Mouse (Mus musculus) MEL (cell line): ENCODE measurements around the gene Vwa3b. TPM values are rescaled to one million over a fixed set of nuclear protein-coding genes. Genes with fewer than 3 reads are reported as not detected.

Experiments
- DNase-seq: peaks from one replicate; pipeline ENCODE4 v3.0.0; 2011; ENCODE audit warnings: low read depth, low spot score
- H3K27ac ChIP-seq: 2 replicates; pipeline ENCODE4 v1.5.1; 2012; ENCODE audit warnings: low read depth, mild to moderate bottlenecking, control low read depth, low read length, moderate library complexity; ENCODE audit not compliant: control insufficient read depth
- H3K27me3 ChIP-seq, 2 experiments: fragments of 150-350 bp in 1 of 2; sonication (generic) in 1 of 2; 2 replicates each; pipeline ENCODE4 v1.6.1; 2012; ENCODE audit warnings: low read length in 2 of 2, mild to moderate bottlenecking in 2 of 2, improper control_type of control experiment in 1 of 2, moderate library complexity in 1 of 2; ENCODE audit not compliant: insufficient read depth in 2 of 2, control insufficient read depth in 1 of 2
- H3K36me3 ChIP-seq, 2 experiments: 2 replicates each; pipeline ENCODE4 v1.6.1; 2012 to 2014; ENCODE audit warnings: low read length in 2 of 2, improper control_type of control experiment in 1 of 2, inconsistent platforms in 1 of 2, mild to moderate bottlenecking in 1 of 2; ENCODE audit not compliant: insufficient read depth in 2 of 2, control insufficient read depth in 1 of 2
- H3K4me1 ChIP-seq, 2 experiments: fragments of 150-350 bp in 1 of 2; sonication (generic) in 1 of 2; 2 replicates each; pipeline ENCODE4 v1.6.1; 2012; ENCODE audit warnings: low read length in 2 of 2, improper control_type of control experiment in 1 of 2, mild to moderate bottlenecking in 1 of 2; ENCODE audit not compliant: insufficient read depth in 2 of 2, control insufficient read depth in 1 of 2
- H3K4me3 ChIP-seq, 2 experiments: fragments of 150-350 bp in 1 of 2; sonication (generic) in 1 of 2; 2 replicates each; pipeline ENCODE4 v1.5.1; 2012; ENCODE audit warnings: low read depth in 2 of 2, low read length in 2 of 2, mild to moderate bottlenecking in 2 of 2, moderate library complexity in 2 of 2, control low read depth in 1 of 2, improper control_type of control experiment in 1 of 2; ENCODE audit not compliant: control insufficient read depth in 1 of 2, insufficient read depth in 1 of 2
- H3K79me2 ChIP-seq: 2 replicates; pipeline ENCODE4 v1.6.1; 2012; ENCODE audit warnings: mild to moderate bottlenecking, low read length, moderate library complexity; ENCODE audit not compliant: control insufficient read depth, poor library complexity, insufficient read depth
- H3K9ac ChIP-seq: 2 replicates; pipeline ENCODE4 v1.6.1; 2012; ENCODE audit warnings: low read depth, mild to moderate bottlenecking, control low read depth, low read length, moderate library complexity; ENCODE audit not compliant: control insufficient read depth, poor library complexity, severe bottlenecking
- H3K9me3 ChIP-seq: fragments of 150-350 bp; sonication (generic); replicated peaks from 2 replicates; pipeline ENCODE4 v1.6.1; 2012; ENCODE audit warnings: mild to moderate bottlenecking, low read length, improper control_type of control experiment, moderate library complexity; ENCODE audit not compliant: insufficient read depth
- CHD1 ChIP-seq: IDR thresholded peaks from 2 replicates; pipeline ENCODE4 v1.6.1; 2012; ENCODE audit warnings: low read depth, mild to moderate bottlenecking, inconsistent platforms, low read length, improper control_type of control experiment
- CHD2 ChIP-seq: IDR thresholded peaks from 2 replicates; pipeline ENCODE4 v1.6.1; 2011; ENCODE audit warnings: low read length, improper control_type of control experiment
- CTCF ChIP-seq, 3 experiments: IDR thresholded peaks in 2 of 3; conservative IDR thresholded peaks in 1 of 3; 2 replicates each; pipeline ENCODE4 v1.5.1; 2011 to 2012; ENCODE audit warnings: low read length in 3 of 3, low read depth in 2 of 3, mild to moderate bottlenecking in 2 of 3, improper control_type of control experiment in 1 of 3, inconsistent platforms in 1 of 3, mixed read lengths in 1 of 3, moderate library complexity in 1 of 3; ENCODE audit not compliant: control insufficient read depth in 1 of 3, insufficient read depth in 1 of 3, poor library complexity in 1 of 3, severe bottlenecking in 1 of 3
- E2F4 ChIP-seq: IDR thresholded peaks from 2 replicates; pipeline ENCODE4 v1.6.1; 2011; ENCODE audit warnings: low read depth, low read length, improper control_type of control experiment, borderline replicate concordance
- EP300 ChIP-seq, 2 experiments: IDR thresholded peaks; 2 replicates each; pipeline ENCODE4 v1.6.1; 2011; ENCODE audit warnings: improper control_type of control experiment in 2 of 2, low read length in 2 of 2, low read depth in 1 of 2, mild to moderate bottlenecking in 1 of 2
- ETS1 ChIP-seq: IDR thresholded peaks from 2 replicates; pipeline ENCODE4 v1.6.1; 2012; ENCODE audit warnings: low read depth, mild to moderate bottlenecking, inconsistent platforms, low read length, improper control_type of control experiment, moderate library complexity
- GATA1 ChIP-seq: IDR thresholded peaks from 2 replicates; pipeline ENCODE4 v1.6.1; 2011; ENCODE audit warnings: low read depth, low read length, improper control_type of control experiment
- HCFC1 ChIP-seq: IDR thresholded peaks from 2 replicates; pipeline ENCODE4 v1.6.1; 2012; ENCODE audit warnings: low read depth, mild to moderate bottlenecking, inconsistent platforms, low read length, improper control_type of control experiment, moderate library complexity
- JUND ChIP-seq: IDR thresholded peaks from 2 replicates; pipeline ENCODE4 v1.6.1; 2011; ENCODE audit warnings: low read depth, mild to moderate bottlenecking, improper control_type of control experiment, low read length
- KAT2A ChIP-seq: conservative IDR thresholded peaks from 2 replicates; pipeline ENCODE4 v1.6.1; 2012; ENCODE audit warnings: low read depth, low read length, improper control_type of control experiment, inconsistent platforms
- MAFK ChIP-seq: IDR thresholded peaks from 2 replicates; pipeline ENCODE4 v1.6.1; 2011; ENCODE audit warnings: low read depth, mild to moderate bottlenecking, low read length, improper control_type of control experiment, borderline replicate concordance
- MAX ChIP-seq: IDR thresholded peaks from 2 replicates; pipeline ENCODE4 v1.6.1; 2011; ENCODE audit warnings: low read length, improper control_type of control experiment
- MAZ ChIP-seq: IDR thresholded peaks from 2 replicates; pipeline ENCODE4 v1.6.1; 2012; ENCODE audit warnings: low read depth, mild to moderate bottlenecking, inconsistent platforms, low read length, improper control_type of control experiment
- MEF2A ChIP-seq: IDR thresholded peaks from 2 replicates; pipeline ENCODE4 v1.6.1; 2014; ENCODE audit warnings: low read depth, mild to moderate bottlenecking, inconsistent platforms, low read length, improper control_type of control experiment; ENCODE audit not compliant: poor library complexity, insufficient replicate concordance, severe bottlenecking; ENCODE audit errors: extremely low read depth
- MYB ChIP-seq: IDR thresholded peaks from 2 replicates; pipeline ENCODE4 v1.6.1; 2011; ENCODE audit warnings: mild to moderate bottlenecking, low read depth, low read length, improper control_type of control experiment
- MYC ChIP-seq: IDR thresholded peaks from 2 replicates; pipeline ENCODE4 v1.6.1; 2011; ENCODE audit warnings: low read depth, mild to moderate bottlenecking, low read length, improper control_type of control experiment, moderate library complexity
- NELFE ChIP-seq: IDR thresholded peaks from 2 replicates; pipeline ENCODE4 v1.6.1; 2011; ENCODE audit warnings: low read depth, low read length, improper control_type of control experiment
- NRF1 ChIP-seq: IDR thresholded peaks from 2 replicates; pipeline ENCODE4 v1.6.1; 2014; ENCODE audit warnings: low read depth, mild to moderate bottlenecking, inconsistent platforms, low read length, improper control_type of control experiment, moderate library complexity; ENCODE audit not compliant: poor library complexity, insufficient read depth, severe bottlenecking
- POLR2A ChIP-seq, 2 experiments: IDR thresholded peaks; 2 replicates each; pipeline ENCODE4 v1.6.1; 2011 to 2012; ENCODE audit warnings: low read length in 2 of 2, mild to moderate bottlenecking in 2 of 2, control low read depth in 1 of 2, improper control_type of control experiment in 1 of 2, low read depth in 1 of 2, moderate library complexity in 1 of 2; ENCODE audit not compliant: control insufficient read depth in 1 of 2, insufficient read depth in 1 of 2, poor library complexity in 1 of 2
- POLR2AphosphoS2 ChIP-seq: IDR thresholded peaks from 2 replicates; pipeline ENCODE4 v1.6.1; 2011; ENCODE audit warnings: low read length, improper control_type of control experiment
- POLR2AphosphoS5 ChIP-seq: IDR thresholded peaks from 2 replicates; pipeline ENCODE4 v1.6.1; 2012; ENCODE audit warnings: low read depth, borderline replicate concordance, mild to moderate bottlenecking, inconsistent platforms, low read length, moderate library complexity, mixed read lengths
- RAD21 ChIP-seq: IDR thresholded peaks from 2 replicates; pipeline ENCODE4 v1.6.1; 2011; ENCODE audit warnings: mild to moderate bottlenecking, low read depth, low read length, improper control_type of control experiment
- RCOR1 ChIP-seq: IDR thresholded peaks from 2 replicates; pipeline ENCODE4 v1.6.1; 2012; ENCODE audit warnings: low read depth, mild to moderate bottlenecking, inconsistent platforms, low read length, improper control_type of control experiment
- SMC3 ChIP-seq: IDR thresholded peaks from 2 replicates; pipeline ENCODE4 v1.6.1; 2011; ENCODE audit warnings: low read depth, low read length, improper control_type of control experiment
- TAL1 ChIP-seq: IDR thresholded peaks from 2 replicates; pipeline ENCODE4 v1.6.1; 2012; ENCODE audit warnings: mild to moderate bottlenecking, inconsistent platforms, low read length, moderate library complexity, mixed read lengths
- TBP ChIP-seq: IDR thresholded peaks from 2 replicates; pipeline ENCODE4 v1.8.0; 2011; ENCODE audit warnings: low read depth, low read length, improper control_type of control experiment
- TCF12 ChIP-seq: IDR thresholded peaks from 2 replicates; pipeline ENCODE4 v1.6.1; 2014; ENCODE audit warnings: low read depth, mild to moderate bottlenecking, inconsistent platforms, low read length, improper control_type of control experiment, moderate library complexity
- USF1 ChIP-seq: IDR thresholded peaks from 2 replicates; pipeline ENCODE4 v1.6.1; 2014; ENCODE audit warnings: low read depth, mild to moderate bottlenecking, inconsistent platforms, low read length, improper control_type of control experiment, moderate library complexity
- USF2 ChIP-seq, 2 experiments: IDR thresholded peaks; 2 replicates each; pipeline ENCODE4 v1.6.1; 2011 to 2012; ENCODE audit warnings: improper control_type of control experiment in 2 of 2, low read length in 2 of 2, borderline replicate concordance in 1 of 2, inconsistent platforms in 1 of 2, low read depth in 1 of 2, mild to moderate bottlenecking in 1 of 2; ENCODE audit not compliant: insufficient read depth in 1 of 2
- ZC3H11A ChIP-seq: IDR thresholded peaks from 2 replicates; pipeline ENCODE4 v1.6.1; 2012; ENCODE audit warnings: low read depth, mild to moderate bottlenecking, inconsistent platforms, low read length, improper control_type of control experiment
- ZKSCAN1 ChIP-seq: IDR thresholded peaks from 2 replicates; pipeline ENCODE4 v1.6.1; 2012; ENCODE audit warnings: low read depth, mild to moderate bottlenecking, inconsistent platforms, low read length, improper control_type of control experiment, moderate library complexity
- polyA plus RNA-seq, 2 experiments: library from polyadenylated mRNA; stranded (reverse) in 1 of 2; unstranded in 1 of 2; fragments of >175 nt in 1 of 2; fragments of >200 nt in 1 of 2; gene quantifications; 2 replicates each; pipeline versions ENCODE4 v1.2.1 to v1.2.4; 2012; ENCODE audit warnings: low replicate concordance in 2 of 2, low read depth in 1 of 2; ENCODE audit not compliant: insufficient read length in 2 of 2, insufficient read depth in 1 of 2, missing spikeins in 1 of 2
- total RNA-seq: library from RNA; depleted of rRNA; stranded (reverse); fragments of 300-350 nt; gene quantifications from 2 replicates; pipeline ENCODE4 v1.2.3, GENCODE M21; 2012

The Vwa3b gene
- total and polyA plus RNA-seq, 3 experiments, result not detected

GRCm38 (mm10) chr1:36982191-36982961 is 44.0 kb upstream of the Vwa3b start:
- Histone ChIP-seq H3K27ac (peak overlapping the region; percentile 85), H3K27me3 (no peaks in the 10 kb centered on the region), H3K79me2 (no peaks in the 10 kb centered on the region)

GRCm38 (mm10) chr1:36983754-36984153 is 42.6 kb upstream of the Vwa3b start:
- Histone ChIP-seq H3K4me1 (peaks cover 12 to 18% of the 10 kb centered on the region in 2 experiments), H3K27me3 (no peaks in the 10 kb centered on the region), H3K4me3 (no peak overlapping the region), H3K36me3 (peaks cover 0 to 9% of the 10 kb centered on the region in 2 experiments; a peak in 2 of 4 replicates), H3K79me2 (no peaks in the 10 kb centered on the region), H3K9ac (no peak overlapping the region), H3K9me3 (no peaks in the 10 kb centered on the region), H3K27ac (no peak overlapping the region)
- TF ChIP-seq SMC3, result no peak
- no peak for TF ChIP-seq POLR2AphosphoS2
- no peak for TF ChIP-seq HCFC1
- TF ChIP-seq CTCF (IDR thresholded peaks at IDR 0.05 in 2 of 3, conservative IDR thresholded peaks at IDR 0.05 in 1 of 3; ENCODE audit: control insufficient read depth in 1 of 3, insufficient read depth in 1 of 3, low read depth in 2 of 3, low read length in 3 of 3, poor library complexity in 1 of 3, severe bottlenecking in 1 of 3), result no peak
- no peak for TF ChIP-seq MAX
- TF ChIP-seq KAT2A, result no peak
- TF ChIP-seq POLR2AphosphoS5, result no peak
- no peak for TF ChIP-seq MAZ
- TF ChIP-seq NELFE, result no peak
- no peak for TF ChIP-seq ZKSCAN1
- no peak for TF ChIP-seq MAFK
- no peak for TF ChIP-seq ETS1
- no peak for TF ChIP-seq MYB
- TF ChIP-seq MEF2A, result no peak
- no peak for TF ChIP-seq TCF12
- no peak for TF ChIP-seq CHD1
- no peak for DNase-seq

More at GRCm38 (mm10) chr1:36982191-36982961, 44.0 kb upstream of the Vwa3b start:
- H3K9me3 ChIP-seq, result no peaks in the 10 kb centered on the region
- DNase-seq, result peak; percentile 75
- peaks cover 0 to 7% of the 10 kb centered on the region in 2 experiments; a peak in 2 of 4 replicates for H3K36me3 ChIP-seq
- H3K4me1 ChIP-seq, result peaks cover 12 to 14% of the 10 kb centered on the region in 2 experiments
- H3K4me3 ChIP-seq, result no peak overlapping the region
- peak overlapping the region; percentile 26; the same call in 1 of the 2 replicates for H3K9ac ChIP-seq
- TF ChIP-seq TBP, result 0 out of 2 replicates have a peak, but pooled peaks have one; percentile 15
- no peak for TF ChIP-seq MEF2A
- peak; percentile 83 for TF ChIP-seq TCF12
- no peak for TF ChIP-seq USF1
- peak; percentile 78 for TF ChIP-seq GATA1
- TF ChIP-seq MAX, result 0 out of 2 replicates have a peak, but pooled peaks have one; percentile 35
- TF ChIP-seq ETS1, result peak; percentile 43; the same call in 1 of the 2 replicates
- TF ChIP-seq MAZ, result no peak
- TF ChIP-seq ZKSCAN1, result no peak
- 0 out of 2 replicates have a peak, but pooled peaks have one; percentile 1 for TF ChIP-seq ZC3H11A
- no peak for TF ChIP-seq MAFK
- TF ChIP-seq MYC, result peak; percentile 46; the same call in 1 of the 2 replicates
- no peak for TF ChIP-seq NELFE
- TF ChIP-seq EP300 (IDR thresholded peaks at IDR 0.05; ENCODE audit: low read depth in 1 of 2, low read length in 2 of 2), result peak; percentile 85 to 92
- TF ChIP-seq POLR2AphosphoS2, result no peak
- no peak for TF ChIP-seq E2F4
- no peak for TF ChIP-seq NRF1
- TF ChIP-seq RCOR1, result peak; percentile 43
- TF ChIP-seq JUND, result no peak
- no peak for TF ChIP-seq USF2 (IDR thresholded peaks at IDR 0.05; ENCODE audit: borderline replicate concordance in 1 of 2, insufficient read depth in 1 of 2, low read depth in 1 of 2, low read length in 2 of 2)
- no peak; the same call in 1 of the 2 replicates for TF ChIP-seq RAD21
- TF ChIP-seq TAL1, result no peak
- peak; percentile 76 for TF ChIP-seq MYB
- TF ChIP-seq POLR2A (IDR thresholded peaks at IDR 0.05; ENCODE audit: control insufficient read depth in 1 of 2, insufficient read depth in 1 of 2, low read depth in 1 of 2, low read length in 2 of 2, poor library complexity in 1 of 2), result 0 out of 4 replicates have a peak, but pooled peaks of 1 of the 2 experiments have one; percentile 16
- no peak for TF ChIP-seq CHD2
- TF ChIP-seq, all 39 proteins: peak for 11
